Mouse (Mus musculus): ENCODE measurements at regions not wholly inside any gene's neighbourhood (a gene's known extent, or its start where the extent isn't known, plus 50 kb on each side); places are given as distances from the start of the nearest gene placed in this dataset.

GRCm38 (mm10) chr4:124542696-124543095 is 67.9 kb downstream of the 3100002H09Rik start:
- DNase-seq (ENCODE audit: low spot score), result no peak

GRCm38 (mm10) chr4:124538471-124538870 is 72.1 kb downstream of the 3100002H09Rik start:
- DNase-seq (ENCODE audit: low spot score), result no peak

- DNase-seq (ENCODE audit: low spot score), result no peak
Measured at GRCm38 (mm10) chr4:124537681-124538080, 72.9 kb downstream of the 3100002H09Rik start.

- no peak for DNase-seq (ENCODE audit: low spot score)
Measured at GRCm38 (mm10) chr4:124533614-124534013, 77.0 kb downstream of the 3100002H09Rik start.

GRCm38 (mm10) chr4:124530596-124530995 is 80.0 kb downstream of the 3100002H09Rik start:
- no peak for DNase-seq (ENCODE audit: low spot score)

- no peak for DNase-seq (ENCODE audit: low spot score)
Measured at GRCm38 (mm10) chr4:124526822-124527221, 83.8 kb downstream of the 3100002H09Rik start.

- no peak for DNase-seq (ENCODE audit: low spot score)
Measured at GRCm38 (mm10) chr4:124526362-124526761, 84.2 kb downstream of the 3100002H09Rik start.

- DNase-seq (ENCODE audit: low spot score), result no peak
Measured at GRCm38 (mm10) chr4:124520309-124520708, 90.3 kb downstream of the 3100002H09Rik start.

GRCm38 (mm10) chr4:124511761-124512160 is 98.8 kb downstream of the 3100002H09Rik start:
- DNase-seq (ENCODE audit: low spot score), result no peak

- no peak for DNase-seq (ENCODE audit: low spot score)
Measured at GRCm38 (mm10) chr4:124510816-124511215, 99.8 kb downstream of the 3100002H09Rik start.

- DNase-seq (ENCODE audit: low spot score), result no peak
Measured at GRCm38 (mm10) chr4:124509695-124510094, 100.9 kb downstream of the 3100002H09Rik start.

GRCm38 (mm10) chr4:124506083-124506647 is 104.4 kb downstream of the 3100002H09Rik start:
- no peak for DNase-seq (ENCODE audit: low spot score)

- no peak for DNase-seq (ENCODE audit: low spot score)
Measured at GRCm38 (mm10) chr4:124501785-124502184, 108.8 kb downstream of the 3100002H09Rik start.

GRCm38 (mm10) chr4:124498043-124498442 is 112.6 kb downstream of the 3100002H09Rik start:
- no peak for DNase-seq (ENCODE audit: low spot score)

- DNase-seq (ENCODE audit: low spot score), result no peak
Measured at GRCm38 (mm10) chr4:124485941-124486581, 124.5 kb downstream of the 3100002H09Rik start.

- no peak for DNase-seq (ENCODE audit: low spot score)
Measured at GRCm38 (mm10) chr4:124484613-124485586, 125.7 kb downstream of the 3100002H09Rik start.

- DNase-seq (ENCODE audit: low spot score), result no peak
Measured at GRCm38 (mm10) chr4:124477870-124478301, 132.7 kb downstream of the 3100002H09Rik start.

- no peak for DNase-seq (ENCODE audit: low spot score)
Measured at GRCm38 (mm10) chr4:124477359-124477868, 133.2 kb downstream of the 3100002H09Rik start.

- no peak for DNase-seq (ENCODE audit: low spot score)
Measured at GRCm38 (mm10) chr4:124465229-124465820, 145.3 kb downstream of the 3100002H09Rik start.

- DNase-seq (ENCODE audit: low spot score), result no peak
Measured at GRCm38 (mm10) chr4:124455511-124456338, 154.9 kb downstream of the 3100002H09Rik start.

- no peak for DNase-seq (ENCODE audit: low spot score)
Measured at GRCm38 (mm10) chr4:124451131-124451530, 159.5 kb downstream of the 3100002H09Rik start.

Measured in c-Kit-positive CD71-positive TER-119-positive erythroid progenitor cells, embryonic 14.5 days (primary cell).